Mouse (Mus musculus): ENCODE measurements at regions not wholly inside any gene's neighbourhood (a gene's known extent, or its start where the extent isn't known, plus 50 kb on each side); places are given as distances from the start of the nearest gene placed in this dataset.
"Not testable (repeated sequence)": the region's sequence is repeated elsewhere in the genome, so short reads cannot be mapped to it uniquely, and the experiment has no call there.

- H3K36me3 ChIP-seq; H3K4me1 ChIP-seq; H3K4me3 ChIP-seq; H3K9ac ChIP-seq; ATAC-seq (ENCODE audit: low FRiP score, low read depth); H3K27me3 ChIP-seq (replicated peaks); H3K9me3 ChIP-seq; H3K27ac ChIP-seq; H3K4me2 ChIP-seq (replicated peaks): not testable (repeated sequence)
- WGBS = 96% methylated on average over 2 of the region's 2 CpGs
Observed at GRCm38 (mm10) chr1:23316288-23316687, 81.3 kb downstream of the Ogfrl1 start.

GRCm38 (mm10) chr1:23314863-23315262 lies 82.7 kb downstream of the Ogfrl1 start:
- not testable (repeated sequence) for ATAC-seq (ENCODE audit: low FRiP score, low read depth)
- WGBS = 87% methylated on average over 2 of the region's 2 CpGs

DNA sequence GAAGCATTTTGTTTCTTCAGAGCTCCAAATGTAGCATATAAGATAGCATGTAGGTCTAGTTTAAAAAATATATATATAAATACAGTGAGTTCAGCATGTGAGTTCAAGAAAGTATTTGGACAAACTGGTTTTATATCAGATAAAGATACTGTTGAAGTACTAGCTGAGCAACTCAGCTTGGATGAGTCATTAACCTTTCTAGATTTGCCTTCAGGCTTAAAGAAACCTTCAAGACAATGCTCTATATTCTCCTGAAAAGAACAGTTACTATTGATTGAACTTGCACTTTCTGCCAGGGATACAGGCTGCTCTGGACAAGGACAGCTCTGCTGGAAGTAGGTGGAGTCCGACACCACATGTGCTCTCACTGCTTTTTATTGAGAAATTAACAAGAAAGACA lies 104.9 kb downstream of the Ogfrl1 start:
- 96% methylated on average over 1 of the region's 1 CpGs for WGBS
- no peaks in the 10 kb centered on the region for H3K27me3 ChIP-seq (replicated peaks)
- no peak for ATAC-seq (ENCODE audit: low FRiP score, low read depth)
- H3K4me1 ChIP-seq = no peaks in the 10 kb centered on the region
- no peak overlapping the region for H3K4me2 ChIP-seq (replicated peaks)
- no peak overlapping the region for H3K4me3 ChIP-seq
- H3K9ac ChIP-seq = no peak overlapping the region
- no peak overlapping the region for H3K27ac ChIP-seq
- H3K36me3 ChIP-seq = no peaks in the 10 kb centered on the region
- no peaks in the 10 kb centered on the region for H3K9me3 ChIP-seq

More at GRCm38 (mm10) chr1:23314863-23315262, 82.7 kb downstream of the Ogfrl1 start:
- not testable (repeated sequence) for H3K4me1 ChIP-seq; H3K9me3 ChIP-seq; H3K27me3 ChIP-seq (replicated peaks); H3K27ac ChIP-seq; H3K36me3 ChIP-seq; H3K9ac ChIP-seq; H3K4me2 ChIP-seq (replicated peaks); H3K4me3 ChIP-seq

DNA sequence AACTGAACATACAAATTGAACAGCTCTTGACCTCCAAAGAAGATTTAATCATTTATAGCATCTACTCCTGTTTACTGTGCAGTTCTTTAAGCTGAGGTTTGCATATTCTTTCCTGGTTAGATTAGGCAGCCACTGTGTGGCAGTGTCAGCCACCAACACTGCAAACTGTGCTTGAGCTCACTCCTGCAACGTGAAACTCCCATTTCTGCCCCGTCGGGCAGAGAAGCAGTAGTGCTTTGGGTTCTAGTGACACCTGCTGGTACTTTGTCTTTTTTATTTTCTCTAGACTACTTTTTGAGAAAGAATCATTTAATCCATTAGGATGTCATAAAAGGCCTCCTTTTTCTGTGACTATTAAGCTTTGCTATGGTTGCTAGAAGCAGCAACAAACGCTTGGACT lies 110.8 kb downstream of the Ogfrl1 start:
- 31% methylated on average over 4 of the region's 4 CpGs for WGBS
- Histone ChIP-seq H3K4me3 (no peak overlapping the region), H3K27me3 (replicated peaks) (no peaks in the 10 kb centered on the region), H3K9ac (no peak overlapping the region), H3K9me3 (no peaks in the 10 kb centered on the region), H3K36me3 (no peaks in the 10 kb centered on the region; the same call in 1 of the 2 replicates), H3K4me2 (replicated peaks) (no peak overlapping the region), H3K27ac (no peak overlapping the region), H3K4me1 (no peaks in the 10 kb centered on the region)
- ATAC-seq (ENCODE audit: low FRiP score, low read depth) = 0 out of 2 replicates have a peak, but pooled peaks have one; percentile 33

DNA sequence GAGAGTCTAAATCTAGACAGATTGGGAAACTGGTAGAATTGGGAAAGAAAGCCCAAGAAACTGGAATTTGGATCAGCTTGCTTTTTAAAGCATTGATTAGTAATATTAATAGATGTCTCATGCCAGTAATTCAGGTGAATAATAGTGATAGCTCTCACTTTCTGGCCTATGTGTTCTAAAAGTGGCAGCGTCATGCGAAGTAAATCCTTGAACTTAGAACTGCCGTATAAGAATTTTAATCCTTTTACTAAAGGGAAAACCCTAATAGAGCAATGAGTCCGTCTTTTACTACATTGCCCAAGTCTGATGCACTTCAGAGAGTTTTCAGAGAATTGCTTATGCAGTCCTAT lies 114.7 kb downstream of the Ogfrl1 start:
- H3K9ac ChIP-seq = no peak overlapping the region
- no peaks in the 10 kb centered on the region for H3K27me3 ChIP-seq (replicated peaks)
- H3K27ac ChIP-seq = no peak overlapping the region
- H3K36me3 ChIP-seq = peaks cover 4% of the 10 kb centered on the region; the same call in 1 of the 2 replicates
- WGBS = 94% methylated on average over 4 of the region's 4 CpGs
- no peaks in the 10 kb centered on the region for H3K9me3 ChIP-seq
- no peak overlapping the region for H3K4me3 ChIP-seq
- ATAC-seq (ENCODE audit: low FRiP score, low read depth) = no peak
- no peak overlapping the region for H3K4me2 ChIP-seq (replicated peaks)
- H3K4me1 ChIP-seq = no peaks in the 10 kb centered on the region

DNA sequence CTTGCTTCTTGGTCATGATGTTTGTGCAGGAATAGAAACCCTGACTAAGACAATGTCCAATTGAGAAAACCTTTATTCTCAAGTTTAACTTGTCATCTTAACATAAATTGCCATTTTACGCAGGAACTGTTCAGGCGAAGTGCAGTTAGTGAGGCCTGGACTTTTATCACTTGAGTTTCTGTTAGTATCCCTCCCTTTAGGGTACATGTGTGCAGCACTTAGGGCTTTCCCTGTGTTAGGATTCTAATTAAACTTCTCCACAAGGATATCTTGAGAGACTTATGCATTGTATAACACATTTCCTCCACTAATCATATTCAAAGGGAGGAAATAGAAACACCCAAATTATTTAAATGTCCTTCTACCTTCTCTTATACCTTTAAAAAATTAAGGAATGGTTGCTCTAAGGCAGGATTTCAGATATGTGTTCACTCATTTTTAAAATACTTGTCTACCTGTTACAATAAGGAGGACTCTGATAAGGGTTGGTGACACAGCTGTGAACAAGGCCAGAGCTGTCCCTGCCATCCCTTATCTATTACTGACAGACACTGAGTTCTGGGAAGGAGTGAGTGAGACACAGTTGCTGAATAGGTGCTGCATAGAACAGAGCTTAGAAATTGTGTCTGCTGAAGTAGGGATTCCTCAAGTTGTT lies 115.2 kb downstream of the Ogfrl1 start:
- Histone ChIP-seq H3K27me3 (replicated peaks) (no peaks in the 10 kb centered on the region), H3K4me2 (replicated peaks) (no peak overlapping the region), H3K4me3 (no peak overlapping the region), H3K27ac (no peak overlapping the region), H3K36me3 (peaks cover 4% of the 10 kb centered on the region; the same call in 1 of the 2 replicates), H3K9me3 (no peaks in the 10 kb centered on the region), H3K9ac (no peak overlapping the region), H3K4me1 (no peaks in the 10 kb centered on the region)
- no peak for ATAC-seq (ENCODE audit: low FRiP score, low read depth)
- 93% methylated on average over 2 of the region's 2 CpGs for WGBS

GRCm38 (mm10) chr1:23279827-23280226 lies 117.7 kb downstream of the Ogfrl1 start:
- Histone ChIP-seq H3K9ac (no peak overlapping the region), H3K4me2 (replicated peaks) (no peak overlapping the region), H3K27ac (no peak overlapping the region), H3K4me3 (no peak overlapping the region), H3K27me3 (replicated peaks) (no peaks in the 10 kb centered on the region), H3K4me1 (no peaks in the 10 kb centered on the region), H3K9me3 (no peaks in the 10 kb centered on the region), H3K36me3 (peaks cover 4% of the 10 kb centered on the region; the same call in 1 of the 2 replicates)
- WGBS = 94% methylated on average over 2 of the region's 2 CpGs
- no peak for ATAC-seq (ENCODE audit: low FRiP score, low read depth)

GRCm38 (mm10) chr1:23272077-23272476 lies 125.5 kb downstream of the Ogfrl1 start:
- ATAC-seq (ENCODE audit: low FRiP score, low read depth) = no peak
- no peak overlapping the region for H3K27ac ChIP-seq
- 67% methylated on average over 6 of the region's 6 CpGs for WGBS
- H3K4me3 ChIP-seq = no peak overlapping the region
- H3K36me3 ChIP-seq = no peaks in the 10 kb centered on the region
- no peak overlapping the region for H3K9ac ChIP-seq
- H3K4me1 ChIP-seq = no peaks in the 10 kb centered on the region
- H3K27me3 ChIP-seq (replicated peaks) = no peaks in the 10 kb centered on the region
- no peak overlapping the region for H3K4me2 ChIP-seq (replicated peaks)
- no peaks in the 10 kb centered on the region for H3K9me3 ChIP-seq

- Histone ChIP-seq H3K4me3 (no peak overlapping the region), H3K9ac (no peak overlapping the region), H3K27me3 (replicated peaks) (no peaks in the 10 kb centered on the region), H3K9me3 (no peaks in the 10 kb centered on the region), H3K36me3 (no peaks in the 10 kb centered on the region), H3K4me2 (replicated peaks) (no peak overlapping the region), H3K4me1 (no peaks in the 10 kb centered on the region), H3K27ac (no peak overlapping the region)
- no peak for ATAC-seq (ENCODE audit: low FRiP score, low read depth)
- 56% methylated on average over 6 of the region's 6 CpGs for WGBS
Observed at GRCm38 (mm10) chr1:23270910-23271822, 126.4 kb downstream of the Ogfrl1 start.

DNA sequence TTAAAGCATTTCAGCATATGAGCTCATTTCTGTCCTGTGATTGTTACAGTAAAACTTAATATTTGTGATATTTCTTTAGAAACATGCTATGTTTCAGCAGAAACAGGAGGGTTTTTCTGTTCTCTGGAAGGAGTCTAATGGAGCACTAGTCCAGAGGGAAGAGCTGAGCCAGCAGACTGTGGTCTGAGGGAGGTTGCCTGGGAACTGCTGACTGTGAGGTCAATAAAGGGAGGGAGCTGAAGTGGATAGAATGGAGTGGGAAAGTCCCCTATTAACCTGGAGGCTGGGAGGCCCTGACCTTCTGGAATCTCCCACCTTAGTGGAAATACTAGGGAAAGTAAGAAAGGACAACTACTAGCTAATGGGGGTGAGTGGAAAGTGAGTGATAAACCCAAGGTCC lies 129.5 kb downstream of the Ogfrl1 start:
- peaks cover 4% of the 10 kb centered on the region; the same call in 1 of the 2 replicates for H3K4me1 ChIP-seq
- H3K27ac ChIP-seq = no peak overlapping the region
- H3K4me3 ChIP-seq = no peak overlapping the region
- no peak overlapping the region for H3K4me2 ChIP-seq (replicated peaks)
- no peak overlapping the region for H3K9ac ChIP-seq
- no peak for ATAC-seq (ENCODE audit: low FRiP score, low read depth)
- H3K36me3 ChIP-seq = no peaks in the 10 kb centered on the region
- no peaks in the 10 kb centered on the region for H3K9me3 ChIP-seq
- no peaks in the 10 kb centered on the region for H3K27me3 ChIP-seq (replicated peaks)

GRCm38 (mm10) chr1:23265556-23266232 lies 131.9 kb downstream of the Ogfrl1 start:
- no peak for ATAC-seq (ENCODE audit: low FRiP score, low read depth)
- no peaks in the 10 kb centered on the region for H3K9me3 ChIP-seq
- no peak overlapping the region for H3K4me3 ChIP-seq
- WGBS = 61% methylated on average over 3 of the region's 3 CpGs
- H3K36me3 ChIP-seq = no peaks in the 10 kb centered on the region
- H3K27me3 ChIP-seq (replicated peaks) = no peaks in the 10 kb centered on the region
- no peak overlapping the region for H3K4me2 ChIP-seq (replicated peaks)
- no peak overlapping the region for H3K27ac ChIP-seq
- H3K4me1 ChIP-seq = peaks cover 4% of the 10 kb centered on the region; the same call in 1 of the 2 replicates
- no peak overlapping the region for H3K9ac ChIP-seq

GRCm38 (mm10) chr1:23264251-23264650 lies 133.3 kb downstream of the Ogfrl1 start:
- WGBS = 72% methylated on average over 3 of the region's 3 CpGs
- no peak overlapping the region for H3K9ac ChIP-seq
- no peaks in the 10 kb centered on the region for H3K9me3 ChIP-seq
- no peak overlapping the region for H3K27ac ChIP-seq
- H3K4me2 ChIP-seq (replicated peaks) = no peak overlapping the region
- H3K4me3 ChIP-seq = no peak overlapping the region
- H3K4me1 ChIP-seq = peaks cover 4% of the 10 kb centered on the region; the same call in 1 of the 2 replicates
- no peak for ATAC-seq (ENCODE audit: low FRiP score, low read depth)
- no peaks in the 10 kb centered on the region for H3K36me3 ChIP-seq
- H3K27me3 ChIP-seq (replicated peaks) = no peaks in the 10 kb centered on the region

Measured in neural tube, embryonic 12.5 days (tissue).